Mouse (Mus musculus): Measurements from ENCODE around the gene Gtf3c5.

Gtf3c5 gene

DNA sequence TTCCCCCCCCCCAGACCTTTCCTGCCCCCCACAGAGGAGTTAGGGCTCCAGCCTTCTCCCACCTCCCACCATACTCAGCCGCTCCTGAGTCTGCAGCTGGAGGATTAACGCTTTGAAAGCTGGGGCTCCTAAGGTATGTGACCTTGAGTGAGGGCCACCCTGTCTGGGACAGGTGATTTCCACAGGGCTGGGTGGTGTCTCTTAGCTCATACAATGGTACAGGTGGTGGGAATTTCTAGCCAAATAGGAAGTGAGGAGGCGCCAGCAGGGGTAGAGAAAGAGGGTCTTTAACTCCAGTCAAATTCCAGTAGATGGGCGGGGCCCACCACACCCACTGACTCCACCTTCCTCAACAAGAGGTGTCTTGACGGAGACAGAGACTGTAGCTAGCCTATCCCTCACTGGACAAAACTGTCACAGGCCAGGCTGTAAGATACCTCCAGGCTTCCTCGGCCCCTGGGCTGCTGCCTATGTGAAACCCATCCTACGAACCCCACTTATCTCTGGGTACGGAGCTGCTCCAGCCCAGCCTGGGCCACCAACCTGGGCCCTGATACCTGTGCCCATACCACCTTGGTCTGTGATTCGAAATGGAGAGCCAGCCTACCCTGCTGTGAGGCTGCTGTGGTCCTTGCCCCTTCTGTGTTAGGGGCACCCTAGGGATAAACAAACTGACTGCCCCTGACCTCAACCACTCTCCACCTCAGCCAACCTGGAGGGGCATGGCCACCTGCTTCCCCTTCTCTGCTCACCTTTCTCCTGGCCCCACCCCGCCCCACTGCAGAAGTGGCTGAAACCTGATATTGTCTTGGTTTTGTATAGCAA is 24.0 kb upstream of the Gtf3c5 start:
- DNase-seq, result no peak

DNA sequence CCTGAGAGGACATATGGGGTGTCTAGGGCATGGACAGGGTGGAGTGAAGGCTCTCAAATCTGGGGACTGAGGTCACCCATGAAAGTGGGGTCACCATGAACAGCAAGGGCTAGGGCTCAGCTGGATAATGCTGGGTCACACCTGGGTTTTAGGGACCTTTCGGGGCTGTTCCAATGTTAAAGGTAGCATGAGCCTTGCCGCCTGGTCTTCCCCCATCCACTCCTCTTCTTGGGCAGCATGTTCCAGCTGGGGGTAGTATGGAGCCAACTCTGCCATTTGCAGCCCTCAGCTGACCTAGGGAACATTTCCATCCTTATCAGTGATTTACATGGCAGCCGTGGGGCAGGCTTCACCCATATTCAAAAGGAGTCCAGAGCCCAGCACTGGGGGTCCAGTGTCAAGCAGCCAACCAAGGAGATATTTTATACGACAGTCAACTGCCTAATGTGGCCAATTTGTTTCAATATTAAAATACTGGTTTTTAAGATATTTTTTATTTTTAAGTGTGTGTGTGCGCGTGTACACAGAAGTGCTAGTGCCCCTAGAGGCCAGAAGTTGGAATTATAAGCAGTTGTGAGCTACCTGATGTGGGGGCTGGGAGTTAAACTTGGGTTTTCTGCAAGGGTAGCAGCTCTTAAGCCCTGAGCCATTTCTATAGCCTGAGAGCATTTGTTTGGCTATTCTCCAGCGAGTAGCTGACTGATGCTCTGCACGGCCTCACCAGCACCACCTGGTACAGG is 23.2 kb upstream of the Gtf3c5 start:
- DNase-seq, result no peak

DNA sequence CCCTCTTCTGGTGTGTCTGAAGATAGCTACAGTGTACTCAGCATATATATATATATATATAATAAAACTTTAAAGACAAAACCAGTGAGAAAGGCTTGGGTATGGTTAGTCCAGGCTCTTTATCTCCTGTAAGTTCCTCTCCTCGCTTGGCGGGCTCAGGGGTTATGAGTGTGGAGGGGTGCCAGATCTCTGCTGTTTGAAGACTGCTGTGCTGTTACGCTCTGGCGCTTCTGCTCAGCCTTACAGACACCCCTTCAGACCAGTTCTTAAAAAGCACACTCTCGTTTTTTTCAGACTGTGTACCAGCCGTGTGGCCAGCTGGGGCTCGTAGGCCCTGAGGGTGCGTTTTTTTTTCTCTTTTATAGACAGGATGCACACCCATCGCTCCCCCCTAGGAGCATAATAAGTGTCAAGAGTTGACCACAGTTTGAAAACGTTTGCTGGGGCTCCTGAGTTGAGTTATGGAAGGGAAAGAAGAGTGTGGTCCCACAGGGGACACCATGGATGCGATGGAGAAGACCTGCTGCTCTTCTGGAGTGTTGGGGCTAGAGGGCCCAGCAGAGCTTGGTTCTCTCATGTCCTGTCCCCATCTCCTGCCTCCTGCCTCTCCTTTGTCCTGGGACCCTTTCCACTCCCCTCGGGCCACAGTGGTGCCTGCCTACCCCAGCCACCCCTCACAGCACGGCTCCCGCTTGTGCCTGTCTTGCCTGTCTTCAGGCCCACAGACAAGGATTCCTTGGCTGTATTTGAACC is 22.4 kb upstream of the Gtf3c5 start:
- DNase-seq, result no peak

DNA sequence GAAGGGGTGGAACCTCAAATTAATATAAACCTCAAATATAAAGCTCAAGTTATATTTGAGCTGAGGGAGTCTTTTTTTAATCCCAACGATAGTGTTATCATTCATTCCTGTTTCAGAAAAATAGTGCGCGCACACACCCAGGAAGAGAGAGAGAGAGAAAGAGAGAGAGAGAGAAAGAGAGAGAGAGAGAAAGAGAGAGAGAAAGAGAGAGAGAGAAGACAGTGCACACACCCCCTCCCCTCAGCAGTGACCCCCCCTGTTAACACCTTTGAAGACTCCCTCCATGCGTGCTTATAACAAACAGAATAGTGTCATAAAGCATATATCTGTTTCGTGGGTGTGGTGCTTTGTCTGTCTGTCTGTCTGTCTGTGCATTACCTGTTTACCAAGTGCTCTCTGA is 20.0 kb upstream of the Gtf3c5 start:
- no peak for DNase-seq

DNA sequence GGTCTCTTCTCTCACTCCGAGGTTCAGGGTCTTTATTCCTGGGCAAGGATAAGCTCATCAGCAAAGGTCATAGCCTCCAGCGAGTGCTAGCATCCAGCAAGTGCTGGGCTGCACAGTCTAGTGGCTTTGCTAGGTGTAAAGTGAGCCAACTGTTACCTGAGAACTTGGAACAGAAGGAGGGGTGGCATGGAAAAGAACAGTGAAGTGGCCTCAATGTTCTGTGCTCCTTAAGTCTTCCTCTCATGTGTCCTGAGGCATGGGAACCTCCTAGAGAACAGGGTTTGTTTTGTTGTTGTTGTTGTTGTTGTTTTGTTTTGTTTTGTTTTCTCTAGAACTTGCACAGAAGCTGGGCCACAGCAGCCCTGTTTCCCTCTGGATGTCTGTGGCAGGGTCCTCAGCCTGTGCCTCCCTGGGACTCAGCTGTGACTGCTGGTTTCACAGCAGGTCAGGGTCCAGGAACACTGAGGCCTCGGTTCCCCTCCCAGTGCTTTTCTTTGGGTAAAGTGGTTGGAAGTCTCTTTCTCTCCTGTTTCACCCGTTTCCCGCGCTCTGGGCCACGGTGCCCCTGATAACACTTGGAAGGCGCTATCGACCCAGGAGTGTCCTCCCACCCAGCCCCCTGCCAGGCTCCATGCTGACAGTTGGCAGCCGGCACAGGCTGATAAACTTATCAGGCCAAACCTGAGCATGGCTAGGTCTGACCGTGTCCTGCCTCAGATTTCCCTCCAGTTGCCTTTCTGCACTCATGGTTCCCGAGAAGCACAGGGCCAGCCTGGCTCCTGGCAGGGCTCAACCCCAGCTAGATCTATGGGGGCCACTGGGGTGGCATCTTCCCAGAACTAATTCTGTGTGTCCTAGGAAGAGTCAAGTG is 18.4 kb upstream of the Gtf3c5 start:
- no peak for DNase-seq

DNA sequence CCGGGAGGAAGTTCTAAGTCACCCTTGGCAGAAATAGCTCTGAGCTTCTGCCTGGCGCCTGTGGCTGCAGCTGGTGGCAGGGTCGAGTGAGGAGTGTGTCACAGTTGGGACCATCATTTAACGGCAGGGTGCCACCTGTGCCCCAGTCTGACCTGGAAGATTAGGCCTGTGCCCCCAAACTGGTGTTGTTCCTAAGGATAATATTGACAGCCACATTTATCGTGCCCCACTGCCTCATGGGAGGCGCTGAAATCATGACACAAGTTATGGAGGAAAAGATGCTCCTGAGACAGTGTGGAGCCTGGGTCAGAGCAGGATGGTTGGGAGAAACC is 16.0 kb upstream of the Gtf3c5 start:
- no peak for DNase-seq

DNA sequence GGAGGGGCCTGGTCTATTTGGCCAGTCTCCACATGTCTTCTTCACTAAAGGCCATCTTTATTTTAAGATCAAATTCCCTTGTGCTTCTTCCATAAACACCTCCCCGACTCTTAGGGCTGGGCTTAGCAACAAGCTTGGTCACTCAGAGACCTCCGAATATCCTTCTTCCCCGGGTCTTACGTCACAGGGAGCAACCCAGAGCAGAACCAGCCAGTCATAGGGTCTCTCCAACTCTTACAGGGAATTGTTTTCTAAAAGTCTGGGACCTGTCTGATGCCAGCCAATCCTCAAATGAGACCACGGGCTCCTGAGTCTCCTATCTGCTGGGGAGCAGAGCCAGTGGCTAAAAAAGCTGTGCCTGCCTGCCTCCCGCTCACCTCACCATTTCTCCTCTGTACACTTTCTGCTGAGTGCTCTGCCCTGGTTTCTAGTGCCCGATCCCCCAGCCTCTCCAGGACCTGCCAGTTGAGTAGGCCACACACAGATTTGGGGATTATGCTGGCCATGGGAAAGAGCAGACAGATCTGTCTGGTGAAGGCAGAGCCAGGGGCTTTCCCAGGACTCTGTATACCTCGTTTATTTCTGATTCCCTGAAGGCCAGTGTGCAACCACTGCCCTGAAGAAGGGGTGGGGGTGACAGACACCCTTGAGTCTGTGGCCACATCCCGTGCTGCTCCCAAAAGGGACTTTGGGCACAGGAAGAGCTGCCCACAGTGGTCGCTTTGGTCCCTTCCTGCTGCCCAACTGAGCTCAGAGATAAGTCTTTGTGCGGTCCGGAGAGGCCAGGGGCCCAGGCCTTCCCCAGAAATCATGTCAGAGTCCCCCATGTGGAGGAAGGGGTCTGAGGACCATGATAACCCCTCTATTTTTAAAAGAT is 15.4 kb upstream of the Gtf3c5 start:
- DNase-seq, result no peak

DNA sequence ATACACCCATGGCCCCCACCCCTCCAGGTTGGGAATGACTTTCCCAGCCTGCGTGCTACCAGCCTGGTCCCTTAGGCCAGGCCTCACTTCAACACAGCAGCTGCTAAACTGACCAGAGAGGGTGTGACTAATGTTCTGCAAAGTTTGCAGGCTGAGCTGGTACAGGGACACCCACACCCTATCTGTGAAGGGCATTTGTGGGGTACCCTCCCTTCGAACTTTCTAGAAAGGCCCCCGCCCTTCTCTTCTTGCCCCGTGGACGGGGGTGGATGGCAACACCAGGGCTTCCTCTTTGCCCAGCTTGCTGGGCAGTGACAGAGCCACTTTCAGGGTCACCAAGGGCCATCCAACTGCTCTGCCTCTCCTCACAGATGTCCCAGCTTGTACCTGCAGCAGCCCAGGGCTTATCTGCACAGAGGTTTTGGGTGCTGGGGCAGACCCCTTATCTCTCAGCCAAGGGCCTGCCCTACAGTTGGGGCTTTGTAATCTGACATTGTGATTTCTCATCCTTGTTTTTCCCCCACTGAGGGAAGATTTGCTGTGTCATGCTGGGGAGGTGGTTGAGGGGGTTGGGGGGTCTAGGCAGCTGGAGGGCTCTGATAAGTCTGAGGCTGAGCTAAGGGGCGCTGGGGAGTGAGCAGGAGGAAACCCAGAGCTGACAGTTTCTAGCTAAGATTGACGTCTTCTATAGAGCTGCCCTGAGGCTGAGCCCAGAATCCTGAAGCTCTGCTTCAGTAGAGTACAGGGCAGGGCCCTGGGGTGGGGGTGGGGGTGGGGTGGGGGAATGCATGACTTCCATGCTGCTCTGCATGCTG is 14.4 kb upstream of the Gtf3c5 start:
- no peak for DNase-seq

DNA sequence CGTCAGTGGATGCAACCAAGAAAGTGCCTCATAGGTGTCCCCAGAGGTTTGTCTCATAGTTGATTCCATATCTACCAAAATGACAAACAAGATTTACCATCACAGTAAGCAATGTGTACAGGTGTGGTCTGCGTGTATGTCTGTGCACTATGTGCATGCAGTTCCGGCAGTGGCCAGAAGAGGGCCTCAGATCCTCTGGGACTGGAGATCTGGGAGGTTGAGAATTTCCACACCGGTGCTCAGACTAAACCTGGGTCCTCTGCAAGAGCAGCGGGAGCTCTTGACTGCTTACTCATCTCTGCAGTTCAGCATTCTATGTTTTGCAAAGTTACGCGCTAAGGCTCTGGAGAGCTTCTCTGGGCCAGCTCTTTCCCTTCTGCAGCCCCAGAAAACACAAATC is 13.4 kb upstream of the Gtf3c5 start:
- no peak for DNase-seq

DNA sequence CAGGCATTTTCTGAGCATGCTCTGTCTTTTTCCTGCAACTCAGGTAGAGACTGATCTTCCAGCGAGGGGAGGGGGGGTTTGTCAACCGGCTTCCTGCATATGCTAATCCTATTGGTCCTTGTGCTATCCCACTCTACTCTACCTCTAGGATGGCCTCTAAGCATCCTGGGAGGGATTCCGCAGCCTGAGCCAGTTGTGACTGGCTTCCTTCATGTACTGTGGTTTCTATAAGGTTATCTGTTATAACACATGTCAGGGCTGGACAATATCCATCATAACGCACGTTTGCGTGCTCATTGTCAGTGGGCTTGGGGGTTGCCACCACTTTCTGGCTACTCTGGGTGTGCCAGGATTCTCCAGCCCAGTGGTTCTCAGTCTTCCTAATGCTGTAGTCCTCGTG is 12.5 kb upstream of the Gtf3c5 start:
- DNase-seq, result no peak

DNA sequence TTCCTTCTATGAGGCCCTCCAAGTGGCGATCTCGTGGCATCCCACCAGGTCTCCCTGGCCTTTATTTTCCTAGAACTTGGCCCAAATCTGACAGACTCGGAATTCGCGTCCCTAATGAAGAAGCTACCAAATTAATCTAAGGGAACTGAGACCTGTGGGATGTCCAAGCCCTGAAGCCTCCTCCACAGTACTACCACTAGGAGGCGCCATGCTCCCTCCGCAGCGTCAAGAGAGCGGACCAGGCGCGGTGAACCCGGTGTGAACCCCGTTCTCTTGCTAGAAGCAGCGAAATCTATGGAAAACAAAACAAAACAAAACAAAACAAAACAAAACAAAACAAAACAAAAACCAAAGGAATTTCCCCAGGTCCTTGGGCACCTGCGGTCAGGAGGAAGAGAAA is 9.3 kb upstream of the Gtf3c5 start:
- peak; percentile 33 for DNase-seq

DNA sequence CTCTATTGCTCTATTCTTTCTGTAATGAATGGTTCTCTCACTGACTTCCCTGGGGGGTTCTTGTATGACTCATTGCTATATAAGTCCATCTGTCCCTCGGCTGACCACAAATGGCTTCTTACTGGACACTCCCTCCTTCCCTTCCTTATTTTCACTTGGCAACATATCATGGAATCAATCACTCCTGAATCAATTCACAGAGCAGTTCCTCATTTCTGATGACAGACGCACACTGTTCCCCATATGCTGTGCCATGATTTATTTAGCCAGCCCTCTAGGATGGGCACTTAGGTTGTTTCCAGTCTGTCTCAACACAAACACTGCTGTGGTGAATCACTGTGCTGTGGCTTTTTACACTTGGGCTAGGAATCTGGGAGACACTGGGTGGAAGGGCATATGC is 7.9 kb upstream of the Gtf3c5 start:
- DNase-seq, result no peak

DNA sequence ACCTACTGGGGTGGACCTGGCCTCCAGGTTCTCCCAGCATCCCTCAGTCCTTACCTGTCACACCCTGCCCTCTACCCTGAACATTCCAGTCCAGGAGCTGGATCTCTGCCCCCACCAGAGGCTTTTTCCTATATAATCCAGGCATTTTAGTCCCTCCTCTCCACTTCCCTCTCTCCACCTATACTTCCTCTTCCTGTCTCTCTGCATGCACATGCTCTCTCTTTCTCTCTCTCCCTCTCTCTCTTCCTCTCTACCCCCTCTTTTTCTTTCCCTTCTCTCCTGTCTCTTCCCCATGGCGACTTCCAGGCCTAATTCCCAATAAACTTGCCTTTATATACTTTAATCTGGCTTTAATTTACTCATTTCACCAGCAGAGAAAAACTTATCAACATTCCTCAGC is 5.0 kb upstream of the Gtf3c5 start:
- no peak for DNase-seq

DNA sequence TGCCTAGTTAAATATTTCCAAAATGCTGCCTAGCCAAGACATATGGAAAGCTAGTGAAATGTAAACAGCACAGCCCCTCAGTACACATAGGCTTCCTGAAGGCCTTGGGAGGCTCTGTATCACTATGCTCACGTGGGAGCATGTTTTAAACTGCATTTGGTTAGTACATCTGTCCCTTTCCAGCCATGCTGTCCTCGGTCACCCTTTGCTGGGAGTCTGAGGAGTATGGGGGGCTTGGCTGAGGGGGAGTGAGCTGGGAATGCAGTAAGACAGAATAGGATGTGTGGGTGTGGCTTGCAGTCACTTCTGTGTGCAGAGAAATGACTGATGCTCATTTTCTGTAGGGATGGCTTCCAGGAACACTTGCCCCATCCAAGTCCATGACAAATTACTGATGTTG is 2.2 kb upstream of the Gtf3c5 start:
- DNase-seq, result no peak

DNA sequence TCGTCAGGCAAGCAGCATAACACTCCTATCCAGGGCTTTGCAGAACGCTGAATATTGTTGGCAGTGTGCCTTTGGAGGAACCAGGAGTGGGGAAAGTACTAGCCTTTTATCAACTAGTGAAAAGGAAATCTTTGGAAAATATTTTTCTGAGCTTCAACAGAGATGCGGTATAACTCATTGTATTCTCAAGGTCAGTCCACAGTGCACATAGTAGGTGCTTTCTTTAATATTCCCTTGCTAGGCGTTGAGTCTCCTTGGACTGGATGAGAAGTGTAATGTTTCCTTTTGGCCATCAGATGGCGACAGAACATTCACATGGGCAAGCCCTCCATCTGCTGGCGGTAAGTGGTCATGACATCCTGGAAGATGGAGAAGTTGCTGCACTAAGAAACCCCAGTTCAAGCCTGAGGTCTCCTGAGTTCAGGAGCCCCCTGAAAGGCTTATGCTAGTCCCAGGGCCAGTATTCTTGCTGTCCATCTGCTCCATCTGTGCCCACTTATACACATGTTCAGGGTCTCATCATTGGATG is 1.6 kb upstream of the Gtf3c5 start:
- peak; percentile 68 for DNase-seq

DNA sequence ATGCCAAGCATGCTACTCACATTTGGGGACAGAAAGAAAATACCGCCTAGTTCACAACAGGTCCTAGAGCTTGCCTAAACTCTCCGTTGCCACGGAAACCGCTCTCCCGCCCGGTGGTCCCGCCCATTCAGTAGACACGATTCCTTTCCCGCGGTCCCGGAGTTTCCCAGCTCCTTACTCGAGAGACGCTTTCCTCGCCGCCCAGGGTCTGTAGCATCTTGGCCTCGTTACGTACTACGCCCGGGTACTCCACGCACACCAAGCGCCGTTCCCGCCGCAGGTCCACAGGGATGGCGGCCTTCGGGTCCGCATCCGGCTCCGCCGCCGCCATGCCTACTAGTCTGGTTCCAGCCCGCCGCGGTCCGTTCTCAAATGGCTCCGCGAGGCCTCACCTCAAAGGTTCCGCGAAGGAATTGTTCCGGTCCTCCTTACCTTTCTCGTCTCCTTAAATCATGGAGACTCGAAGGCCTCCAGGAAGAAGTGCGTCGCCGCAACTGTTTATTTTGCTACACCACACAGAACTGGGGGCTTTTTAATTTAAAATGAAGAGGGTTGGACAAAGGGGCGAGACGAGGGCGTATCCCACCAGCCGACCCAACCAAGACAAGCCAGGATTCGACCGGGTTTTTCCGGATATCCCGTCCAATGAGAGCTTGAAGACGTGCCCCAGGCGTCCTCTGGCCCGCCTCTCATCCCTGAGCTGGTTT is 751 bp downstream of the Gtf3c5 start:
- peak; percentile 88 for DNase-seq

DNA sequence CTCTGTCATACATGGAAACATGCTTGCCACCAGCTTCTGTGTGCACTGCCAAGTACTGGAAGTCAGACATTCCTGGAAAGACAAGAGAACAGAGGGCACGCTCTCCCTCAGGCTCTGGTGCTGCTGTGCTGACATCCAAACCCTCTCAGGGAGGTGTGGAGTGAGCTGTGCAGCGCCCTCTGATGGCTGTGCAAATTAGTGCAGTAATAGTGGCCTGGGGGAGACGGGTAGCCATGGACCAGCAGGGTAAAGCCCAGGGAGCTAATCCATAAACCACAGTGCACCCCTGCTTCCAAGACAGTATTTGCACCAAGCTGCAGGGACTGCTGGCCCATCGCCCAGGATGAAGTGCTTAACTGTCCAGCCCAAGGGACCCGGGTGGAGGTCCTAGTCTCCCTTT is 5.5 kb downstream of the Gtf3c5 start:
- DNase-seq, result peak; percentile 23

DNA sequence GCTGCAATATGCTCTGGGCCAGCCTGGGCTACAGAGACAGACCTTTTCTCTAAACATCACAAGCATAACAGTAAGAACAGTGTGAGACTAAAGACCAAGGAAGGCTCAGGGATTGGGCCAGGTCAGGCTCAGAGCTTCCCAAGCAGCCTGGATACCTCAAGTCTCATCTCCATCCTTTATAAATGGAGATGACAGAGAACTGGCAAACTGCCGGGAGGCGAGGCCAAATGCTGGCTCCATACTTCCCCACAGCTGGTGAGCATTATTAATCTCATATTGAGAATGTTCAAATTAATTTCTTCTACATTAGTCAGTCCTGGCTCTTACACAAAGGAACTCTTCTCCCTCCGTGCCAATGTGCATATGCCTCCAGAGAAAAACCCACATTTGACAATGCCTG is 6.7 kb downstream of the Gtf3c5 start:
- no peak for DNase-seq

DNA sequence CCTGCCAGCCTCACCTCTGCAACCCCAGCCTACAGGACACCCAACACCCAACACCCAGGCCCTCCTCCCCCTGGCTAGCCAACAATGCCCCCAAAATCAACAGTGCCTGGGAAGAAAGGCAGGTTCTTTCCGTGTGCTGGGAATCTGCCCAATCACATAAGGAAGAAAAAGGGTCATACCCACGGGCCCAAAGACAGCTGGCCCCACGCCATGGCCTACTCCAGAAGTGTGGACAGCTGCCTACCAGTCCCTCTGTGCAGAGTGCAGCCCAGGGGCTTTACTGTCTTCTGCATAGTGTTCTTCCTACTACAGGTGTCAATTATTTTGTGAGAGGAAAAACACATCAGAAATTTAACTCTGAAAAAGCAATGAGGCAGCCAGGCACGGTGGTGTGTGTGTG is 8.2 kb downstream of the Gtf3c5 start:
- DNase-seq, result no peak

DNA sequence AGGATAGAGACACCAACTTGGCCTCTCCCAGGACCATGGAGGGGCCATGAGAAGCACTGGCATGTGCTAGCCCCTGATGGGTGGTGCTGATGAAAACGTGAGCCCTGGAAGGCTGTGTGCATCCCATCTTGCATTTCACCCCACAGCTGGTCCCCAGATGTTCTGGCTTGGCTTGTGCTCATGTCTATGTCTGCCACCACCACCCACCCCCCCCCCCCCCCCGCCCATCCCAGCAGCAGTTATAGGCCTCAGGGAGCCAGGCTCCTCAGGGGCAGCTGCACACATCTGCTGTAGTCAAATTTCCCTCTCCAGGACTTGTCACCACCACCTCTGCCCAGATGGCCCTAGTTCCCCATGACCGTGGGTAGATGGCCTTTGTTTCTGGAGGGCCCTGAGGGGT is 13.6 kb downstream of the Gtf3c5 start:
- DNase-seq, result no peak

Measured in kidney, adult 11 months (tissue).